Mouse (Mus musculus) heart, postnatal 0 days (tissue): ENCODE results near the gene Gm49630.
"Not testable (repeated sequence)": the region's sequence is repeated elsewhere in the genome, so short reads cannot be mapped to it uniquely, and the experiment has no call there.

Experiments
- CTCF ChIP-seq: IDR thresholded peaks from 2 replicates; pipeline ENCODE4 v1.5.1; 2016; ENCODE audit warnings: antibody characterized with exemption, control low read depth, low read depth
- EP300 ChIP-seq: IDR thresholded peaks from 2 replicates; pipeline ENCODE4 v1.6.1; 2016; ENCODE audit warnings: antibody characterized with exemption, low read depth

GRCm38 (mm10) chr17:7382711-7383110 lies 10.9 kb upstream of the Gm49630 start:
- TF ChIP-seq CTCF, EP300: not testable (repeated sequence)
